Mouse (Mus musculus): Measurements from ENCODE around the gene Lrp8. TPM values are rescaled to one million over a fixed set of nuclear protein-coding genes. Genes with fewer than 3 reads are reported as not detected.

Gene Lrp8
- polyA plus RNA-seq, 1 experiment from 2014 or later = 0.61 TPM

DNA sequence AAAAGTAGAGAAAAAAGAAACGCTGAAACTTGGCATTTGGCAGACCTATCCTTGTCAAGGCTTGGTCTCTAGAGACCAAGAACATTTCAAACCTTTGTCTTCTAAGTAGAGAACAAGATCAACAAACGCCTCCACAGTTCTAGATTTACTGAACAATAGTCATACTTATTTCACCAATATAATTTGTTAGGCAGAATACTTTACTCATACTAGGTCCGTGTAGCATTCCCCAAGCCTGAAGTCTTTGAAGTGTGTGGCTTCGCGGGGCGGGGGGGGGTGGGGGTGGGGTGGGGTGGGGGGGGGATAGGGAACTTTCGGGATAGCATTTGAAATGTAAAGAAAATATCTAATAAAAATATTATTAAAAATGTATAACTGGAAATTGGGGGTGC lies 121.7 kb downstream of the Lrp8 start:
- Histone ChIP-seq H3K4me1 (ENCODE audit: insufficient read depth) (peaks cover 32% of the 10 kb centered on the region), H3K9me3 (ENCODE audit: low read length) (no peaks in the 10 kb centered on the region), H3K9ac (replicated peaks) (no peak overlapping the region), H3K27me3 (ENCODE audit: insufficient read depth, low read length) (no peaks in the 10 kb centered on the region), H3K27ac (ENCODE audit: low read depth) (peak overlapping the region; percentile 85), H3K4me2 (ENCODE audit: low read depth, low read length) (peak overlapping the region; percentile 85), H3K36me3 (replicated peaks; ENCODE audit: insufficient read depth, low read length) (no peaks in the 10 kb centered on the region), H3K4me3 (ENCODE audit: low read depth, low read length) (peak overlapping the region; percentile 80)
- whole genome bisulfite sequencing (ENCODE audit: insufficient replicate concordance) = 39% methylated on average over 7 of the region's 7 CpGs
- ATAC-seq (no peak), DNase-seq (no peak)
- TF ChIP-seq CTCF (IDR thresholded peaks at IDR 0.05; ENCODE audit: low read depth) = no peak
- no peak for TF ChIP-seq EP300 (IDR thresholded peaks at IDR 0.05; ENCODE audit: low read depth)

Other genes with a start within 250 kb of the Lrp8 start
- gene Dmrtb1, start 118.0 kb upstream of the Lrp8 start, polyA plus RNA-seq (2015; fragmentation: Nextera tagmentation; extraction: Ambion mirVana) = not detected in 2 replicates
- gene Magoh, start 77.5 kb downstream of the Lrp8 start, polyA plus RNA-seq (2015; fragmentation: Nextera tagmentation; extraction: Ambion mirVana) = 66.1 and 67.5 TPM in 2 replicates
- gene 0610037L13Rik, start 87.6 kb downstream of the Lrp8 start, polyA plus RNA-seq (2015; fragmentation: Nextera tagmentation; extraction: Ambion mirVana) = 44.4 and 45.8 TPM in 2 replicates
- gene Cpt2, start 121.3 kb downstream of the Lrp8 start, polyA plus RNA-seq (2015; fragmentation: Nextera tagmentation; extraction: Ambion mirVana) = 99.3 and 100 TPM in 2 replicates
- 0.04 TPM in 1 of 2 replicates, not detected in the other for gene Slc1a7, start 166.1 kb downstream of the Lrp8 start, polyA plus RNA-seq (2015; fragmentation: Nextera tagmentation; extraction: Ambion mirVana)